Mouse (Mus musculus) limb, embryonic 15.5 days (tissue): Measurements from ENCODE around the gene Rnaseh2c. TPM values are rescaled to one million over a fixed set of nuclear protein-coding genes. Genes with fewer than 3 reads are reported as not detected.
A peak's percentile ranks its signal among the peaks of the same experiment; 100 is the strongest.

Experiments used
- ATAC-seq: fragments of 200-750 bp; cut with Nextera tagmentation; 2 replicates; pipeline ENCODE4 v1.8.0; 2017; ENCODE audit warnings: low read depth, moderate TSS enrichment; ENCODE audit not compliant: insufficient number of reproducible peaks, low FRiP score, low TSS enrichment
- H3K27ac ChIP-seq: fragments of 300-500 bp; sonication (generic); 2 replicates; pipeline ENCODE4 v1.5.1; 2015; ENCODE audit warnings: moderate library complexity, mild to moderate bottlenecking, inconsistent platforms
- H3K27me3 ChIP-seq: fragments of 300-500 bp; sonication (generic); 2 replicates; pipeline ENCODE4 v1.6.1; 2015; ENCODE audit warnings: inconsistent platforms
- H3K36me3 ChIP-seq: fragments of 300-500 bp; sonication (generic); 2 replicates; pipeline ENCODE4 v1.6.1; 2015; ENCODE audit warnings: inconsistent platforms
- H3K4me1 ChIP-seq: fragments of 300-500 bp; sonication (generic); 2 replicates; pipeline ENCODE4 v1.6.1; 2015; ENCODE audit warnings: inconsistent platforms
- H3K4me2 ChIP-seq: fragments of 300-500 bp; sonication (generic); 2 replicates; pipeline ENCODE4 v1.6.1; 2015; ENCODE audit warnings: mild to moderate bottlenecking, inconsistent platforms
- H3K4me3 ChIP-seq: fragments of 300-500 bp; sonication (generic); 2 replicates; pipeline ENCODE4 v1.5.1; 2015; ENCODE audit warnings: mild to moderate bottlenecking, inconsistent platforms
- H3K9ac ChIP-seq: fragments of 300-500 bp; sonication (generic); 2 replicates; pipeline ENCODE4 v1.6.1; 2015; ENCODE audit warnings: inconsistent platforms
- H3K9me3 ChIP-seq: fragments of 300-500 bp; sonication (generic); 2 replicates; pipeline ENCODE4 v1.6.1; 2016; ENCODE audit warnings: inconsistent platforms
- WGBS: fragments of 180-500 bp; shearing (Covaris S2); methylation state at CpG from one replicate; pipeline ENCODE4 v1.1.7; 2015; 5-methylcytosine and 5-hydroxymethylcytosine counted together
- polyA plus RNA-seq: library from polyadenylated mRNA; unstranded; fragments of >200 nt; fragmentation: Nextera tagmentation; extraction: Ambion mirVana; gene quantifications from 2 replicates; pipeline ENCODE4 v1.2.1, GENCODE M21; 2015

The Rnaseh2c gene
- polyA plus RNA-seq, 1 experiment from 2014 or later, result 115 TPM

GRCm38 (mm10) chr19:5653969-5654719 lies 52.5 kb downstream of the Rnaseh2c start:
- H3K4me3 ChIP-seq, result peak overlapping the region; percentile 37
- peaks cover 49% of the 10 kb centered on the region for H3K36me3 ChIP-seq
- ATAC-seq, result no peak
- H3K4me1 ChIP-seq, result peaks cover 20% of the 10 kb centered on the region
- H3K4me2 ChIP-seq, result peak overlapping the region; percentile 75
- H3K9ac ChIP-seq, result peak overlapping the region; percentile 21
- peaks cover 22% of the 10 kb centered on the region for H3K27me3 ChIP-seq
- H3K9me3 ChIP-seq, result no peaks in the 10 kb centered on the region
- no peak overlapping the region for H3K27ac ChIP-seq
- WGBS, result 12% methylated on average over 62 of the region's 62 CpGs

DNA sequence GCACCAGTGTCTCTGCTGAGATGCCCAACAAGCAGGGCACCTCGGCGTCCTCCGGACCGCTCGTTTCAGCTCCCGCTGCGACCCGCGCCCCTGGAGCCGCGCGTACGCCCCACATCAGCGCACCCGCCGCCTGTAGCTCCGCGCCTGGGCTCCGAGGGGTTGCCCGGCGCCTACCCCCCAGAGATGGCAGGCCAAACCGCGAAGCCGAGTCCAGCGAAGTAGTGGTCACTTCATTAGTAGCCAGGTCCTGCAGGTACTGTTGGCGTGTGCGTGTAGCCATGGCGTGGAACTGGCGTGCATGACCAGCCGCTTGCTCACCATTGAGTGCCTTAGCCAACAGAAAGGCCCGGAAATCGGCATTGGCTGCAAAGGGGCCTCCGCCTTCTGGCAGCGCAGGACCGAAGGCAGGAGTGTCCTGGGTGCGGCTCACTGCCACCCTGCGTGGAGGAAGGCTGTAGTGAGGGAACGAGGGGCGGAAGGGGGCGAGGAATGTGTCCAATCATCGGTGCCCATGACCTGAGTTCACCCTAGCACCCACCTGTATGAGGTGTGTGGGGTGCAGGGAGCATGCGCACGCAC lies 53.1 kb downstream of the Rnaseh2c start:
- Histone ChIP-seq H3K9ac (peak overlapping the region; percentile 12; the same call in 1 of the 2 replicates), H3K27me3 (peaks cover 22% of the 10 kb centered on the region), H3K4me3 (peak overlapping the region; percentile 37), H3K4me2 (peak overlapping the region; percentile 75), H3K4me1 (peaks cover 19% of the 10 kb centered on the region), H3K9me3 (no peaks in the 10 kb centered on the region), H3K27ac (no peak overlapping the region), H3K36me3 (peaks cover 55% of the 10 kb centered on the region)
- ATAC-seq, result no peak
- 16% methylated on average over 43 of the region's 43 CpGs for WGBS

Other genes with a start within 250 kb of the Rnaseh2c start
- gene Eif1ad, start 235.1 kb upstream of the Rnaseh2c start, polyA plus RNA-seq, result 57.3 and 60.1 TPM in 2 replicates
- 372 and 374 TPM in 2 replicates for gene Banf1, start 234.7 kb upstream of the Rnaseh2c start, polyA plus RNA-seq
- 67.0 and 72.1 TPM in 2 replicates for gene Sart1, start 213.2 kb upstream of the Rnaseh2c start, polyA plus RNA-seq
- gene Tsga10ip, start 199.3 kb upstream of the Rnaseh2c start, polyA plus RNA-seq, result 0.42 TPM in 1 of 2 replicates, not detected in the other
- gene Drap1, start 176.9 kb upstream of the Rnaseh2c start, polyA plus RNA-seq, result 254 and 257 TPM in 2 replicates
- 68.6 and 69.9 TPM in 2 replicates for gene AI837181, start 176.7 kb upstream of the Rnaseh2c start, polyA plus RNA-seq
- not detected in 2 replicates for gene Fosl1, start 154.3 kb upstream of the Rnaseh2c start, polyA plus RNA-seq
- 6.6 and 6.9 TPM in 2 replicates for gene Ccdc85b, start 144.0 kb upstream of the Rnaseh2c start, polyA plus RNA-seq
- 99.3 and 105 TPM in 2 replicates for gene Fibp, start 141.3 kb upstream of the Rnaseh2c start, polyA plus RNA-seq
- 0.82 and 1.7 TPM in 2 replicates for gene Ctsw, start 133.4 kb upstream of the Rnaseh2c start, polyA plus RNA-seq
- gene Efemp2, start 127.9 kb upstream of the Rnaseh2c start, polyA plus RNA-seq, result 221 and 223 TPM in 2 replicates
- 35.5 and 36.6 TPM in 2 replicates for gene Mus81, start 113.5 kb upstream of the Rnaseh2c start, polyA plus RNA-seq
- gene Cfl1, start 111.4 kb upstream of the Rnaseh2c start, polyA plus RNA-seq, result 2,209 and 2,356 TPM in 2 replicates
- not detected in 2 replicates for gene 1700020D05Rik, start 98.1 kb upstream of the Rnaseh2c start, polyA plus RNA-seq
- 9.4 and 10.3 TPM in 2 replicates for gene Snx32, start 91.3 kb upstream of the Rnaseh2c start, polyA plus RNA-seq
- 30.1 and 30.3 TPM in 2 replicates for gene Ovol1, start 41.2 kb upstream of the Rnaseh2c start, polyA plus RNA-seq
- 4.3 and 4.4 TPM in 2 replicates for gene Ap5b1, start 33.8 kb upstream of the Rnaseh2c start, polyA plus RNA-seq
- gene Kat5, start 8.4 kb downstream of the Rnaseh2c start, polyA plus RNA-seq, result 43.3 and 48.7 TPM in 2 replicates
- gene Rela, start 35.6 kb downstream of the Rnaseh2c start, polyA plus RNA-seq, result 57.3 and 62.0 TPM in 2 replicates
- 31.1 and 31.2 TPM in 2 replicates for gene Sipa1, start 61.8 kb downstream of the Rnaseh2c start, polyA plus RNA-seq
- 22.7 and 24.9 TPM in 2 replicates for gene Map3k11, start 86.9 kb downstream of the Rnaseh2c start, polyA plus RNA-seq
- gene Pcnx3, start 87.0 kb downstream of the Rnaseh2c start, polyA plus RNA-seq, result 18.5 and 20.9 TPM in 2 replicates
- gene Kcnk7, start 102.5 kb downstream of the Rnaseh2c start, polyA plus RNA-seq, result 3.1 and 4.4 TPM in 2 replicates
- 28.9 and 48.5 TPM in 2 replicates for gene Ehbp1l1, start 124.4 kb downstream of the Rnaseh2c start, polyA plus RNA-seq
- 101 and 107 TPM in 2 replicates for gene Fam89b, start 127.8 kb downstream of the Rnaseh2c start, polyA plus RNA-seq
- 59.4 and 64.3 TPM in 2 replicates for gene Ltbp3, start 139.0 kb downstream of the Rnaseh2c start, polyA plus RNA-seq
- gene Scyl1, start 169.5 kb downstream of the Rnaseh2c start, polyA plus RNA-seq, result 81.6 and 85.1 TPM in 2 replicates